Mouse (Mus musculus): ENCODE data around the gene Kcnq5.
"Not testable (repeated sequence)": the region's sequence is repeated elsewhere in the genome, so short reads cannot be mapped to it uniquely, and the experiment has no call there.

The Kcnq5 gene

DNA sequence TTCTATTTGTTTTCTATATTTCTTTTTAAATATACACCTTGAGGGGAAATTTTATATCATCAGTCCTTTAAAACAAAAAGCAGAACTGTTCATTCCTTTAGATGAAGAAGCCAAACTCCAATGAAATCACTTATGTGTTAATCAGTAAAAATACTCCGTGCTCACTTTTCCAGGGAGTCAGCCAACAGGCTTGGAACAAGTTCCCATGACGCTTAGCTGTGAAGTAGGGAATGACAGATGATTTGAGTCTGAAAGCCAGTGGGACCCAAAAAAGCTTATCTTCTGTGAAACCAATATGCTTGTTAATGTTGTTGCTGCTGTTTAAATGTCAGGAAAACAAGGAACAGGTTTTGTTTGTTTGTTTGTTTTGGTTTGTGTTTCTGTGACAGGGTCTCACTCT lies 326.3 kb downstream of the Kcnq5 start:
- DNase-seq (ENCODE audit: low spot score): no peak

DNA sequence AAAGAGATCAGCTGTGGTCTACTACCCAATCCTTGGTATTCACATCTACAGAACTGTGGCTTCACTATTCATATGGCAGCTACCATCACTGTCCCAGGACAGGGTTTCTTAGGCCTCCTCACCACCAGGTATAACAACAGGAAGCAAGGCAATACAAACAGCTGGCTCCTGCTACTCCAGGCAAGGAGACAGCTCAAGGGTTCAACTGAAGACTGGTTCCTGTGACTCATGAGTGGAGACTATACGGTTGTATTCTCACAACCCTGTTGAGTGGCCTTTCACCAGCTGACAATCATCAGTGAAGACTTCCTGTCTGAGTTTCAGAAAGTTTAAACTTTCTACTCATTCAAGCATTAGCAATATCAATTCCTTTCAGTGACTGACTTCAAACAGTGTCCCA lies 327.7 kb downstream of the Kcnq5 start:
- DNase-seq (ENCODE audit: low spot score): no peak

DNA sequence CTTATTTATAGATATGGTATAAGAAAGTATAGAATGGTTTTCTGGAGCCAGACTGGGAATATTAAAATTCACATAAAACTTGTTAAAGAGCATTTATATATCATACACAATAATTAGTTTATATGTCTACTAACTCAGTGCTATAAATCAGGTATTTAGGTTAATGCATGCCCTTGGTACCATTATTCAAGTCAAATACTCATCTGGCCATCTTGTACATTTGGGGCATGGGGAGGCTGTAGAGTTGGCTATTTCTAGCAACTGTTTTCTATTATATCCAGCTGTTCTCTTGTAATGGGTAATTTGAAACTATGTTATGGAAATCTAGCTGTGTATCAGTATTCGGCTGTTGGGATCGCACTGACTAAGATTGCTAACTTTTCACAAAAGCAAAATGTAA lies 339.3 kb downstream of the Kcnq5 start:
- DNase-seq (ENCODE audit: low spot score): no peak

DNA sequence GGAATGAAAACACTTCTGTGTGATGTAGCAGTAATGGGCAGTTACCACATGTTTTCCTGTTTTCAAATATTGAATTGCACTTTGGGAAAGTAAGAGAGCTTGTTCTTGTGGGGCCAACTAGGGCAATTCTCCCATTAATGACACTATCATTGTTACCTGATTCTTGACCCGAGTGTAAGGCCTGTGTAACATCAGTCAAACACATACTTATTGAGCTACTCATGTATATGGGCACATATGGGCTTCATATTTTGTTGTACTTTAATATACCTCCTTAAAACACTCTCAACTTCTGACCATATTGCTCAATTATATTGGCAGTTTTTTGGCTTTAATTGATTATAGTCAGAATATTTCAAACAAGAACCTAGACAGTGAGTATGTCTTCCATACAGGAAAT lies 339.7 kb downstream of the Kcnq5 start:
- no peak for DNase-seq (ENCODE audit: low spot score)

DNA sequence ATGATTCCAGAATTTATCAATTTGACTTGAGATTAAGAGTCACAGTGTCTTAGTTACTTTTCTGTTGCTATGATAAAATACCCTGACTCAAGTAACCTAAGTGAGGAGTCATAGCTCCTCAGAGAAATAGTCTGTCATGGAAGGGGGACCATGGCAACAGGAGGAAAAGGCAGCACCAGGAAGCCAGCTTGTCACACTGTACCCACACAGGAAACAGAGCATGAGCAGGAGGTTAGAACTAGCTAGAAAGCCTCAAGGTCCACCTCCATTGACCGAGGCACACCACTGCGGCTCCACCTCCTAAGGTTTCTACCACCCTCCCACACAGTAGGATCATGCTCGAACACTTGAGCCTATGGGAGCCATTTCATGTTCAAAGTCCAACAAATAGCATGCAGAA lies 343.0 kb downstream of the Kcnq5 start:
- DNase-seq (ENCODE audit: low spot score): no peak

DNA sequence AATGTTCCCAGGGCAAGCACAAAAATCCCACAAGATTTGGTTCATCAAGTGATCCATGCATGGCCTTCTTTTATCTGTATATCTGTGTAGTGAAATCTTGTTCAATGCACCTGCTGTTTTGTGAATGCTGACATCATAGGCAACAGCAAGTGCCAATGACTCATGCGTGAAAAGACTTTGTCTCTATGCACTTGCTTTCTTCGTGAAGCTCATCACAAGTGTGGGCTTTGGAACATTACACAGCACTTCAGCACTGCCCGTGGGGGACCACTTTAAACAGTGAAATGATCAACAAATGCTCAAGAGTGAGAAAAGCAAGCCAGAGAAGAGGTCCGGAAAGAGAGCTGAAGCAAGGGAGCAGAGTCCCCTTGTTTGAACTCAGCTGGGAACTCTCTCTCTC lies 345.1 kb downstream of the Kcnq5 start:
- DNase-seq (ENCODE audit: low spot score): no peak

DNA sequence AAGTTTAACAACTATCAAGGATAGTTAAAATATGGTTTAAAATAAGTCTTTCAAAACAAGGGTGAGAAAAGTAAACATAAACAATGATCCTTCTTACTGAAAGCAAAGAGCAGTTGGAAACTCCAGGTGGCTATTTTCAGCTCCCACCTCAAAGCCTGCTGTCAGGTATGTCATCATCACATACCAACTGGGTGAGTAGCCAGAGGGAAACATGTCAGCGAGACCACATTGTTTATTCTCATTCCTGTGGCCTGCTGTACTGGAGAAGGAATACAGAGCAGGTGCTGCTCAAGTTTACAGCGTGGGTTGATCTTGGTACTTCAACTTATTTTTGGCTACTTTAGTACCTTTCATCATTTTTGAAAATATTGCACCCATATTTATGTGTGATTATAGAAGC lies 347.8 kb downstream of the Kcnq5 start:
- DNase-seq (ENCODE audit: low spot score): no peak

DNA sequence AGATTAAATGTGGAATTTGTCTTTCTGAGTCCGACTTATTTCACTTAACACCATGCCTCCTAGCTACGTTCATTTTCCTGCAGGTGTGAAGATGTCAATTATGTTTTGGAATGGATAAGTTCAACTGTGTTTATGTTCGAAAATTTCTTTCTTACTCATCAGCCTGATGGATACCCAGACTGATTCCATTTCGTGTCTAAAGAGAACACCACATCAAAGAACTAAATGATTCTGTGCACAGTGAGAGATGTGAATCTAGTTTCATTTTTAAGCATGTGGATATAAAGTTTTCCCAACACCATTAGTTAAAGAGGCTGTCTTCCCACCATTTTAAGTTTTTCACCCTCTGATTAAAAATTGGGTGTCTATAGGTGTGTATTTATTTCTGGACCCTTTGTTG lies 357.7 kb downstream of the Kcnq5 start:
- no peak for DNase-seq (ENCODE audit: low spot score)

DNA sequence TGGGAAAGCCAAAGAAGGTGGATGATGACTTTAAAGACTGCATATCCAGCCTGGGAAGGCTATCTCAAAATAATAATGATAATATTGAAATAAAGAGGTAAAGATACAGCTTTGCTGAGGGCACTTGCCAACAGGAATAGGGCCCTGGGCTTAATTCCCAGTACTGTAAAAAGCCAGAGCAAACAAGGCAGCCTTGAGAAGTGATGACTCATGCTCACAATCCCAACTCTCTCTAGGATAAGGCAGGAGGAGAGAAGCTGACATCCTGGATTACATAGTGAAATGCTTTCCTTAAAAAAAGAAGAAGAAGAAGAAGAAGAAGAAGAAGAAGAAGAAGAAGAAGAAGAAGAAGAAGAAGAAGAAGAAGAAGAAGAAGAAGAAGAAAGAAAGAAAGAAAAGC lies 359.2 kb downstream of the Kcnq5 start:
- DNase-seq (ENCODE audit: low spot score): no peak

DNA sequence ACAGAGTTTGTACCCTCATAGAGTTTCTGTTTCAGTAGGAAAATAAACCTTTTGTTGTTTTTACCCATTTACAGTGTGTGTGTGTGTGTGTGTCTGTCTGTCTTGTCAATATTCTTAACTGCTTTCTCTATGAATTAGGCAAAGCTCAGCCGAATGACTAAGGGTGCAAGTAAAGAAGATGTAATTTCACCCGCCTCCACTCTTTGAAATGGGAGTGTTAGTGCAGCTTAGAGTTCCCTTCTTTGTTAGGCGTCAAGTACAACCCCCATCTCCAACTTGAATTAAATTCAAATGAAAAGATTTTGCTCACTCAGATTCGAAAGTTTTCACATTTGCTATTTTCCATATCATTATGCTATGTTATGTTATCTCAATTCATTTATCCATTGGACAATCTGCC lies 361.1 kb downstream of the Kcnq5 start:
- peak; percentile 32 for DNase-seq (ENCODE audit: low spot score)

DNA sequence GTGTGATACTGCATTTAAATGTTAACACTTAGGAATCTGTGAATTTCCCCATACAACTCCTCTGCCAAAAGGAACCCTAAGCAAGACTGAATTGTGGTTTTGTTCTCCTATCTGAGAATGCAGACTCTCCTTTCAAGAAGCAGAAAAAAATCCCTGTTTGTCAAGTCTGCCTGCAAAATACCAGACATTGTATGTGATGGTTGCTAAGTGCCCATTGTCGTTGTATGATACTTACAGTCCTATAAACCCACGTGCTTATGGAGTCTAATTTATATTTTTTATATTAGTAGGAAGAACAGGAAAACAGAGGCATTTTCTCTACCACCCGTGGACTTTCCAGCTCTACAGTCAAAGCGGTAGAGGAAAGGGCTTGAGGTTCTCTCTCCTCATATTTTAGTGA lies 367.9 kb downstream of the Kcnq5 start:
- no peak for DNase-seq (ENCODE audit: low spot score)

DNA sequence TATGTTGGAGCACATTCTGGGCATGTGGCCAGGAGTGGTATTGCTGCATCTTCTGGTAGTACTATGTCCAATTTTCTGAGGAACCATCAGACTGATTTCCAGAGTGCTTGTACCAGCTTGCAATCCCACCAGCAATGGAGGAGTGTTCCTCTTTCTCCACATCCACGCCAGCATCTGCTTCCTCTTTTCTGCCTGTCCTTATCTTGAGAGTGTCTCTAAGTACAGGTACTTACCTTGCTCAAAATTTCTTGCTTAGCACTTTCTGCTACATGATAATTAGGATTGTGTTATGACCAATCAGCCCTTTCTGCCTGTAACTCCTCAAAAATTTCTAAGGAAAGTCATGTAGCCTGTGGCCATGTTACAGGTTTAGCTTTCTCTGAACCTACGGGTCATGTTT lies 394.3 kb downstream of the Kcnq5 start:
- not testable (repeated sequence) for DNase-seq (ENCODE audit: low spot score)

DNA sequence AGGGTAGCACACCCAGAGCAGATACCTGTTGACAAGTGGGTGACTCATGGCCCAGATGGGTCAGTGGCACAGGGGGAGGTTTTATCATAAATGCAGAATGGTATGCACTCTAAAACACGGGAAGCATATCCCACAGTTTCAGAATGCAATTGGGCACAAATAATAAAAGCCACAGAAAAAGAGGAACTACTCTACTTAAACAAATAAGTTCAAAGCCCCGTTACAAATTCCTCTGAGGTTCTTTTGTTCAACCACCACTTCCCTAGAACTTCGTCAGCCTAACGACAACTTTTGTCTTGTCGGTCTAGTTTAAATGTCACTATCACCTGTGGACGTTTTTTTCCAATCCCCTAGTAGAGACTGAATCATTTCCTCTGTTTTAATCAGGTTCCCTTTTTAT lies 407.1 kb downstream of the Kcnq5 start:
- no peak for DNase-seq (ENCODE audit: low spot score)

DNA sequence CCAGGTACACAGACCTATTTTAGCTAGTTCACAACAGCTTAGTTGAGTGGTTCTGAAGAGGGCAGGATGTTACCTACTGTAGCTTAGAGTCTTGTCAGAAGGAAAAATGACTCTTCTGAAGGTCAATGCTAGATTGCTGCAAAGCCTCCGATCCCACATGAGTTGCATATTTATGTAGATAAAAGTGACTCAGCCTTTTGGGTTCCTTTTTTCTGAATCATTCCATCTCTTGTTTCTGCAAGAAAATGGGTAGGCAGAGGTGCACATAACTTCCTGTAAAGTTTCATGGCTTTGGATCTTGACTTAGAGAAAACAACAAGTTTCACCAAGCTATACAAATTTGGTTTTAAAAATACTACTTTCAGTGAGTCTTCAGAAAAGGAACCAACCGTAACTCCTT lies 409.0 kb downstream of the Kcnq5 start:
- no peak for DNase-seq (ENCODE audit: low spot score)

DNA sequence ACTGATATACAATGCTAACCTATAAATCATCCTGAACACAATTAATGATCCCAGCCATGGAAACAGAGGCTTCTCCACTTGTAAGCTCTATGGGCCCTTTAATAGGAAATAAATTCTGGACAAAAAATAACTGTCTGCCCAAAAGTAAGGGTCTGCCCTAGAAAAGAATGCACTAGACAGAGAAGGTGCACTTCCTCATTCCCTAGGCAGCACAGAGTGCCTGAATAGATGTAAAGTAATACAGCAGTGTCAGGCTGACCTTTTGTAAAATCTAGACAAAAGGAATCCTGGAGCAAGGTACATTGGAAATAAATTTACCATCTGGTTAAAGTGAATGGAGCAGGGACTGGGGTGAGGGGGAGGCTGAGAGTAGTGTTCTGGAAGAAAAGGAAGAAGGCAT lies 417.8 kb downstream of the Kcnq5 start:
- DNase-seq (ENCODE audit: low spot score): no peak

DNA sequence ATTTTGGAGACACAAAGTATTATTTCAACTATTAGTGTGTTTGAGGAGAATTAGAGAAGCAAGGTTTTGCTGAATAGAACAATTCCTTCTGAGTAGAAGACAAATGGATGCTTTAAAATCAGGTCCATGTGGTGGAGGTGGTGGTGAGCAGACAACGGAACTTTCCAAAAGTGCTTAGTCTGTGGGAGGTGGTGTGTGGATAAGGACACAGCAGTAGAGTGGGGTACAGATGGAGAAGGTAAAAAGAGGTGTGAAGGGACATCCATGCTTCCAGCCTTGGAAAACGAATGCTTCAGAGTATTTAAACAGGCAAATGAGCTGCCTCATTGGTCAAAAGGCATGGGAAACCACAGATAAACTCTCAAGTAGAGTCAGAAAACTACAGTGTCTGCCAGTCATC lies 422.3 kb downstream of the Kcnq5 start:
- DNase-seq (ENCODE audit: low spot score): peak; percentile 17

DNA sequence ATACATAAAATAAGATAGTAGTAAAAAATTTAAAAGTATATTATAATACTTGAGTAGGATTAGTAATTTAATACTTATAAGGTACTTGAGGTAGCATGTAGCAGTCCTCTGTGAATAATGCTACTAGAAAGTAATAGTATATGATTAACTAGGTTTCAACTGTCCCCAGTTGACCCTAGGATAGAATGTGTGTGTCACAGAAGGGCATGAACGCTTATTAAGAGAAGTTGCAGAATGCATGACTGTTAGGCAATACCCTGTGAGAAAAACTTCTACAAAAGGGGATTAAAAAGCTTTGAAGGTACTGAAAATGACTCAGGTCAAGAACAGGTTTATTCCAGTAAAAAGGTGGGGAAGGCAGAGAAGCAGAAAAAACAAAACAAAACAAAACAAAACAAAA lies 430.9 kb downstream of the Kcnq5 start:
- DNase-seq (ENCODE audit: low spot score): no peak

DNA sequence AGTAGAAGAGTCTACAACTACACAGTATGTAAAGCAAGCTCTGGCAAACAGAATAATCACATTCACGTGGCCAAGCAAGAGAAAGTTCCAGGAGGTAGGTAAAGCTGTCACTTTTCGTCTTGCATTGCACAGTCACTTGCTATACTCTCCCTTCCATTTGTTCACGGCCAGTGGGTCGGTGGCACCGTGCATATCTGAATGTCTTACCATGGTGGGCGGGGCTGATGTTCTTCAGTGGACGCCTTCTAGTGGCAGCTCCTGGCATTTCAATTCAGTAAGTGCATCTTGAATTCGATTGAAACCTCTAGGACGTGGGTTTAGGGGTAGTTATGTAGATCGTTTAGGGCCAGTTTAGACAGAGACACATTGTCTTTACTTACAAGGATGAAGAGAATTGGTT lies 439.7 kb downstream of the Kcnq5 start:
- DNase-seq (ENCODE audit: low spot score): no peak

DNA sequence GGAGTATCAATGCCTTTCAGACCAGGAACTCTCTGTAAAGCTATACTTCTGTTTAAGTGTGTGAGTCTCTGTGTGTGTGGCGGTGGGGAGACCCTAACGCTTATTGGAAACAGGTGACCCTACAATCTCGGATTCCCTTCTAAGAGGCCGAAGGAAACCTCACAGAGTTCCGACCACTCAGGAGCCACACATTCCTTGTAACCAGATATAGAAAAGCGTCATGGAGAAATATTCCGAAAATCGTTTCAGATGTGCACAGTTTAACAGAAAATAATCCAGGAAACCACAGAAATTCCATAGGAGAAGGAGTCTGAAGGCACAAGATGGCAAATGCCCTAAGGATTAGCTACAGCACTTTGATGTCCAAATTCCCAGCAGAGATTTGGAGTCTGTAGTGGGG lies 440.3 kb downstream of the Kcnq5 start:
- no peak for DNase-seq (ENCODE audit: low spot score)

DNA sequence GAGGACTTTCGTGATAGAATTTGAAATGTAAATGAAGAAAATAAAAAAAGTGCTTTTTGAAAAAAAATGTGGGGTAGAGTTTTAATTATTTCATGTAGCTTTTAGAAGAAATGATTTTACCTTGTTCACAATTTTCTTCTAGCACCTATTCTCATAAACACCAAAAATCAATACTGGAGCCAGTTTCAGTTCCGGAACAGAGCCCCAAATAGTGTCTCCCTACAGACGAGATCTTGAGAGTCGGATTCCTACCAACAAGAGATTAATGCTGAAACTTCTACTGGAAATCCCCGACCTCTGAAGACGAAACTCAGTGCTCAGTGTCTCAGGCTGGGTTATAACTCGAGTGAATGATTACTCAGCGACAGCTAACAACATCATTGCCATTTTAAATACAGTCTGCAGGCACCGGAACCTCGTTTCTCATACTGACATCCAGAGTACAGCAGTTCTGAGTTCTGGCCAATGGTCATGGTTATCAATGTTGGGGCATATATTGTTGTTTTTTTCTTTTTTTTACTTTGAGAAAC lies 441.6 kb downstream of the Kcnq5 start:
- DNase-seq (ENCODE audit: low spot score): no peak

DNA sequence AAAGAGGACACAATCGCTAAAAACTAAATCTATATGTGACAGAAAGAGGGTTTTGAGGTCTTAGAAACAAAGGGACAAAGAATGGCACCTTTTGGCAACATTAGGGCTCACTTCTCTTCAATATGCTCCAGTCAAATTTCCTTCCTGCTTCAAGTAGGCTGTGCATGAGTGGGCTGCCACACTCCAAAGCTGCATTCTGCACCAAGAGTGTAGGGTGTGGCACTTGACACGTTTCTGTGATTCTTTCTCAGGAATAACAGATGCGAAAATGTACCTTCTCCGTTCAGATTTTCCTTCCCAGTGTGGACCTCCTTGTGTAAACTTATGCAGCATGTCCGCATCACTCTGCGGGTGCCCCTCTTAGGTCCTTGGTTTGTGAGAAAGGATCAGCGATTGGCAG lies 455.1 kb downstream of the Kcnq5 start:
- no peak for DNase-seq (ENCODE audit: low spot score)

DNA sequence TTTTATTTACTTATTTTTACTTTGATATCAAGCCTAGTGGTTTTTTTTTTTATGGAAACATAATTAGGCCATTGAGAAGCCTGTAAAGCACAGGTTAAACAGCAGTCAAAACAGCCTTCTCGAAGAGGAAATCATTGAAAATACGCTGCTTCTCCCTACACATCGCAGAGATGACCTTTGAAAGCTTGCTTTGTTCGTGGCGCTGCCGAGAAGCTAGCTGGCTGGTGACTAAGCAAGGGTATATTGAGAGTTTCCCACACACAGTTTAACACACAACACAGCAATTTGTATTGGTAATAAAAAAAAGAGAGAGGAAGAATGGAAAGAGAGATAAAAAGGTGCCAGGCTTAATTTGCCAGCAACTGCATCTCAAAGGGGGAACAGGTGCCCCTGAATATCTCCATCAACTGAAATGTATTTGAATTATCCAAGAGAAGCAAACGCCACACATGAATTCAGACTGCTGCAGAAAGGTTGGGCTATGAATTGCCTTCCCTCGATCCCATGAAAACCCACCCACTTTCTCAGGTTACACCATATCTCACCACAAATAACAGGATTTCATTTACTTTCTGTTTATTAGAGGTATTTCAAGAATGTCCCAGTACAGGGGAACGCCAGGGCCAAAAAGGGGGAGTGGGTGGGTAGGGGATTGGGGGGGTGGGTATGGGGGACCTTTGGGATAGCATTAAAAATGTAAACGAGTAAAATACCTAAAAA lies 461.8 kb downstream of the Kcnq5 start:
- no peak for DNase-seq (ENCODE audit: low spot score)

DNA sequence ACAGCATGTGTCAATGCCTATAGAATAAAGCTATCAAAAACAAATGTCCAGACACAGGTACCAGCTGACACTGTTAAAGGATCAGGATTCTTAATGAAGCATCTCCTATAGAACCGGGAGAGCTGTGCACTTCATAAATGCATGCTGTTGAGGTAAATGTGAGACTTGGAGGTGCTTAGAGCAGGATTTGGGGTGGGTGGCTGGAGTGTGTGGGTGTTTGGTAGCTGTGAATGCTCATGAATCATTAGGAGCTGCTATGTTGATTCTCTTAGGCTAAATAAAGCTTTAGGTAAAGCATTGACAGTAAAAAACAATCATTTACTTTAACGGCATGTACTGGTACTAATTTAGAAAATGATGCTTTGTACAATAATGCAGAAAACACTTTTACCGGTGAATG lies 465.4 kb downstream of the Kcnq5 start:
- DNase-seq (ENCODE audit: low spot score): peak; percentile 17

DNA sequence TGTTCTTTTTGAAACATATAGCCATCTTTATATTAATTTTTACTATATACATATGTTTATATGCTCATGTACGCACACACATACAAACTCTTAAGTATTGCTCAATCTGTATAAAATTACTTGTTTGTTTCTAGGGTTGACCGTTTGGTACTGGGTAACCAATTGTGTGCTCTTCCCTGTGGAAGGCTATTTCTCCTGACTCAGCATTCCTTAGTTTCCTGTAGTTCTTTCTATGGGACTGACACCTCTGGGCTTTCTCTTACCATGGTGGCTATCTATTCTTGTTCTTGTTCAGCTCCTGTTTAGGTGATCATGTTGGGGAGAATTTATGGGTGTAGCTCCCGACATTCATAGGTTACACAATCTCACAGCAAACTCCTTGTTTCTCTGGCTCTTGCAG lies 473.1 kb downstream of the Kcnq5 start:
- no peak for DNase-seq (ENCODE audit: low spot score)

DNA sequence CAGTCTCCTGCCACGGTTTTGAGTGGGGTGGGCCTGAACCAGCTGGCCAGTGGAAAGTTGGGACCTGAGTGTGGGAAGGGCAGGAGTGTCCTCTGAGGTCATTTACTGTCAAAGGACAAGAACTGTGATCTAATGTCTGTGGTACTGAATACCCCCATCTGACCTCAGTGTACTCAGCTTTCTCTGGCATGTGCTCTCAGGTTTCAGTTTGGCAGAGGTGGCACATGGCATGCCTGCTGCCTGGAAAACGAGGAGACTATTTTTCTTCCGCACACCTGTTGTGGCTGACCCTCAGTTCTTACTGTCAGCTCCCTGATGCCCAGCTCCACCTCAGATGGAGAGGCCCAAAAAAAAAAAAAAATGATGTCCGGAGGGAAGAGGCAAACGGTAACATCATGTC lies 475.5 kb downstream of the Kcnq5 start:
- no peak for DNase-seq (ENCODE audit: low spot score)

All from left cerebral cortex, adult 11 months (tissue).